Mouse (Mus musculus) heart, adult 2 months (tissue): ENCODE results near the gene Sipa1l2. TPM values are rescaled to one million over a fixed set of nuclear protein-coding genes. Genes with fewer than 3 reads are reported as not detected.

Experiments used
- DNase-seq, 2 experiments: peaks; one replicate each; pipeline ENCODE4 v3.0.0; 2021
- H3K27ac ChIP-seq: fragments of 200-600 bp; 2 replicates; pipeline ENCODE4 v1.8.1; 2022
- H3K27me3 ChIP-seq: fragments of 200-500 bp; 2 replicates; pipeline ENCODE4 v1.6.1; 2012; ENCODE audit warnings: mild to moderate bottlenecking, low read length, inconsistent platforms, mixed read lengths; ENCODE audit not compliant: control insufficient read depth, insufficient read depth
- H3K36me3 ChIP-seq: fragments of 200-500 bp; 2 replicates; pipeline ENCODE4 v1.6.1; 2012; ENCODE audit warnings: low read length, inconsistent platforms; ENCODE audit not compliant: control insufficient read depth, insufficient read depth
- H3K4me1 ChIP-seq: fragments of 200-500 bp; 2 replicates; pipeline ENCODE4 v1.6.1; 2011; ENCODE audit warnings: low read length; ENCODE audit not compliant: control insufficient read depth, insufficient read depth
- H3K4me3 ChIP-seq: fragments of 200-600 bp; 2 replicates; pipeline ENCODE4 v1.8.1; 2022
- H3K79me2 ChIP-seq: fragments of 200-500 bp; replicated peaks from 2 replicates; pipeline ENCODE4 v1.6.1; 2012; ENCODE audit warnings: mild to moderate bottlenecking, inconsistent platforms, low read length, moderate library complexity, mixed read lengths; ENCODE audit not compliant: control insufficient read depth, insufficient read depth
- H3K9ac ChIP-seq: fragments of 200-500 bp; 2 replicates; pipeline ENCODE4 v1.6.1; 2012; ENCODE audit warnings: low read depth, mild to moderate bottlenecking, control low read depth, inconsistent platforms, low read length, mixed read lengths
- CTCF ChIP-seq: fragments of 200-600 bp; IDR thresholded peaks from 2 replicates; pipeline ENCODE4 v1.8.1; 2022; ENCODE audit warnings: antibody characterized with exemption, mild to moderate bottlenecking, moderate library complexity
- EP300 ChIP-seq: fragments of 200-500 bp; IDR thresholded peaks from 2 replicates; pipeline ENCODE4 v1.6.1; 2011; ENCODE audit warnings: low read depth, low read length, control low read depth; ENCODE audit not compliant: insufficient read depth
- POLR2A ChIP-seq: fragments of 200-500 bp; IDR thresholded peaks from 2 replicates; pipeline ENCODE4 v1.6.1; 2011; ENCODE audit warnings: mild to moderate bottlenecking, low read depth, low read length, control low read depth; ENCODE audit not compliant: insufficient read depth
- WGBS: fragments of 180-500 bp; shearing (Covaris S2); methylation state at CpG from one replicate; pipeline ENCODE4 v1.1.7; 2018; 5-methylcytosine and 5-hydroxymethylcytosine counted together
- intact Hi-C: fragments of 180-260 bp; cut with DNase I; formaldehyde crosslinking; loops from one replicate; pipeline ENCODE4 v1.15.1; 2025
- polyA plus RNA-seq: library from polyadenylated mRNA; depleted of rRNA; stranded (reverse); fragments of >200 nt; gene quantifications from 2 replicates; pipeline ENCODE4 v1.2.3, GENCODE M21; 2012
- total RNA-seq, 2 experiments: library from RNA; stranded (reverse); gene quantifications; 2 replicates each; pipeline ENCODE4 v1.2.3; 2021

Sipa1l2 gene
- total and polyA plus RNA-seq, 3 experiments, result 27.0 to 45.4 (median 42.9) TPM

DNA sequence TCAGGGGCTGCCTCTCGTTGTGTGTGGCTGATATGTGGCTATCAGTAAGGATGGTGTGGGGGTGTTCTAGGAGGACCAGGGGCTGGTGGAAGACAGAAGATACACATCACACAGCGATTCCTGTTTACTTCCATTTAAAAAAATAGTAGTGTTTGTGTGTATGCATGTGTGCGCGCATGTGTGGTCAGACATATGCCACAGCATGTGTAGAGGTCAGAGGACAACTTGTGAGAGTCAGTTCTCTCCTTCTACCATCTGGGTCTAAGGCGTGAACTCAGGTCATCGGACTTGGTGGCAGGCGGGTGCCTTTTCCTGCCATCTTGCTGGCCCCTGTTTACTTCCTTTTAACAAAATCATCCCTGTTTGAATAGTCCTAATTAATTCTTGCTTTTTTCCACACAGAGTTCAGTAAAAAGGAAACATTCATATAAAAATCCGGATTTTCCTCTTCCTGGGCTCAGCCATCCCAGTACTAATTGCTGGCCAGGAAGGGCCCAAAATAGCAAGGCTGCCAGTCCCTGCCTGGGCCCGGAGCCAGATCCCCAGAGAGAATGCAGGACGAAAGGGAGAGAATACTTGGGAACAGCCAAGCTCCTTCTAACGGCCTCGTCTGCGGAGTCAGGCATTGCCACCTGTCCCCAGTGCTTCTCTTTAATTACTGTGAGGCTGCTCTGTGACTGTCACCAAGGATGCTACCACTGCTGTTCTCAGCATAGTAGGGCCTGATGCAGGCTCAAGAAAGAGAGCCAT is 179.7 kb downstream of the Sipa1l2 start:
- no peak for TF ChIP-seq POLR2A
- no peak for TF ChIP-seq EP300
- no peak for TF ChIP-seq CTCF
- Histone ChIP-seq H3K4me1 (peaks cover 17% of the 10 kb centered on the region), H3K4me3 (no peak overlapping the region), H3K36me3 (no peaks in the 10 kb centered on the region), H3K79me2 (no peaks in the 10 kb centered on the region), H3K9ac (no peak overlapping the region), H3K27me3 (no peaks in the 10 kb centered on the region), H3K27ac (peak overlapping the region; percentile 89)
- intact Hi-C loops, result loop anchor here (2.0 to 5.0 kb wide), 2 partner anchors 55 to 98 kb away; no protein-coding TSS in a partner anchor
- WGBS, result 32% methylated on average over 13 of the region's 13 CpGs
- peak; percentile 77 to 82 for DNase-seq

DNA sequence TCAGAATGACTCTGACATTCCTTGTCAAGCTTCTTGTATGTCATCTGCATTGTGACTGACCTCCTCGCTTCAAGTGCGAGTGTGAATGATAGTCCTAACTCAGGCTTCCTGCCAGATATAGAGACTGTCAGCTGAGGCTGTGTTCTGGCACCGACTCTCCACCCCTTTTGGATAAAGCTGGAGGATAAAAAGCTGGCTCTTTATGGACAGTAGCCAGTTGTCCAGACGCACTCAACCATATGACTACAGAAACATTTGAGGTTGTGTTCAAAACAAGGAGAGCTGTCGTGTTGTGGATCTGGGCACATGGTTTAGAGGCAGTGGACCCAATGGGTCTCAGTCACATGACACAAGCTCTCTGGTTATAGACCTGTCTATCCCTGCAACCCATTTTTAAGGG is 180.3 kb downstream of the Sipa1l2 start:
- peak; percentile 39 to 71 for DNase-seq
- Histone ChIP-seq H3K27ac (peak overlapping the region; percentile 89), H3K9ac (no peak overlapping the region), H3K4me1 (peaks cover 18% of the 10 kb centered on the region), H3K79me2 (no peaks in the 10 kb centered on the region), H3K4me3 (no peak overlapping the region), H3K36me3 (no peaks in the 10 kb centered on the region), H3K27me3 (no peaks in the 10 kb centered on the region)
- TF ChIP-seq EP300 (peak; percentile 79; the same call in 1 of the 2 replicates), POLR2A (no peak)
- WGBS, result 10% methylated on average over 5 of the region's 5 CpGs
- intact Hi-C loops, result loop anchor here (5.0 kb wide), 1 partner anchor 97 kb away; no protein-coding TSS in a partner anchor

DNA sequence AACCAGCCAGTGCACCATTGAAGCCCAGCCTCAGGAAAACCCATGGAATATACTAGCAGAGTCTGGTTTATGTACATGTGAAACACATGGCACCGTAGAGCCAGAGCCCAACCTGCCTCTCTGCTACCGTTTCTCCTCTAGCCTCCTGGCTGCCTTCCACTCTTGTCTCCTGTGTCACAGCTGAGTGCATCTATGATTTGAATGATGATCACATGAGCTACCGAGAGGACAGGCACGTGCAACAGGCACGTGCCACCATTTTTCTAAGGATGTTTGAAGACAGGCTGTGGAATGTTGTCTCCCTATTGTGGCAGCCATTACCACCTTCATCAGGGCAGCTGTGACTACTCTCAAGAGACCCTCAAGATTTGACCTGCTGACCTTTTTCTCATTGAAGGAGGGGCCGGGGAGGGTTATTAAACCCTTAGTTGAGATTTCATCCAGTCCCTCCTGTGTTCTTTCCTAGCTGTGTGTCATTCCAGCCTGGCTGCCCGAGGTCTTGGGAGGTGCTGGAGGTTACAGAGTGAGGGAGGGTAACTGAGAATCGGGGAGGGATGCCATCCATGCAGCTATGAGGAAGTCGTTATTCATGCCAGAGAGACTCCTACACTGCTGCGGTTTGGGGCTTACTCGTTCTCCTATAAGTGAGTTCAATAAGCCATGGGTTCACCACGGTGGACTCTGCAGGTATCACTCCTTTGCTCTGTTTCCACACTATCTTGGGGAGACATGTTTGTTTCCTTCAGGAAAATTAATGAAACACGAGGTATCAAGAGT is 181.0 kb downstream of the Sipa1l2 start:
- Histone ChIP-seq H3K36me3 (no peaks in the 10 kb centered on the region), H3K27me3 (no peaks in the 10 kb centered on the region), H3K27ac (peak overlapping the region; percentile 89), H3K79me2 (no peaks in the 10 kb centered on the region), H3K4me1 (peaks cover 18% of the 10 kb centered on the region), H3K9ac (no peak overlapping the region), H3K4me3 (no peak overlapping the region)
- TF ChIP-seq POLR2A, result no peak
- TF ChIP-seq EP300, result 0 out of 2 replicates have a peak, but pooled peaks have one; percentile 49
- intact Hi-C loops, result loop anchor here (5.0 kb wide), 1 partner anchor 96 kb away; no protein-coding TSS in a partner anchor
- peak in 1 of 2 experiments; percentile 28 for DNase-seq
- WGBS, result 42% methylated on average over 13 of the region's 13 CpGs

DNA sequence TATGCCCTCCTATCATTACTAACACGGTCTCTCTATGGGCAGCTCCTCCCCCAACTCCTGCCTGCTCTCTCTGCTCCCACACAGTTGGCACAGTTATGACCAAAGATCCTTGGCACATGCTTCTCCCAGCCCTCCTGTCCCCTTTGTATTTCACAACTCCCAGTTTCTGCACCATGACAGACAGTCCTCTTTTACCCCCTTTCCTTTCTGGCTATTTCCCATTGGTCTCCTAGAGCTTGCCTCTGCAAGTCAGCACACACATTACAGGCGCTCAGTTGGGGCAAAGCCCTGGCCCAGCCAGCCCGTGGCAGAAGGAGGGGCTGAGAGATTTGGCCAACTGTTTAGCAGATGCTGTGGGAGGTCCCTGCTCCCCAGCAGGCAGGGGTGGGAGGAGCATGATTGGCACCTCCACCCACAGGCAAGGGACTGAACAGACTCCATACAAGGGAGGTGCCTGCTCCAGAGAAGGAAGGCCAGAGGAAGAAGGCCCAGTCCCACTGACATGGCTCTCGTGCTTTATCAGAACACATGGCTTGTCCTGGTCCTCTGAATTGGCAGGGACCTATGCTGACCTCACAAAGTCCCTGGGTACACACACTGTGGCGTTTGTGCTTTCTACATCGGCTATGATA is 184.0 kb downstream of the Sipa1l2 start:
- intact Hi-C loops, result loop anchor here (2.0 to 5.0 kb wide), 3 partner anchors 17 to 93 kb away; no protein-coding TSS in a partner anchor
- H3K36me3 ChIP-seq, result no peaks in the 10 kb centered on the region
- no peak for TF ChIP-seq CTCF
- TF ChIP-seq POLR2A, result peak; percentile 48; the same call in 1 of the 2 replicates
- peak; percentile 95 for TF ChIP-seq EP300
- H3K9ac ChIP-seq, result no peak overlapping the region
- peak overlapping the region; percentile 76 for H3K27ac ChIP-seq
- peak; percentile 62 to 87 for DNase-seq
- H3K79me2 ChIP-seq, result no peaks in the 10 kb centered on the region
- H3K4me3 ChIP-seq, result no peak overlapping the region
- H3K27me3 ChIP-seq, result no peaks in the 10 kb centered on the region
- WGBS, result 37% methylated on average over 6 of the region's 6 CpGs
- peaks cover 18% of the 10 kb centered on the region for H3K4me1 ChIP-seq

DNA sequence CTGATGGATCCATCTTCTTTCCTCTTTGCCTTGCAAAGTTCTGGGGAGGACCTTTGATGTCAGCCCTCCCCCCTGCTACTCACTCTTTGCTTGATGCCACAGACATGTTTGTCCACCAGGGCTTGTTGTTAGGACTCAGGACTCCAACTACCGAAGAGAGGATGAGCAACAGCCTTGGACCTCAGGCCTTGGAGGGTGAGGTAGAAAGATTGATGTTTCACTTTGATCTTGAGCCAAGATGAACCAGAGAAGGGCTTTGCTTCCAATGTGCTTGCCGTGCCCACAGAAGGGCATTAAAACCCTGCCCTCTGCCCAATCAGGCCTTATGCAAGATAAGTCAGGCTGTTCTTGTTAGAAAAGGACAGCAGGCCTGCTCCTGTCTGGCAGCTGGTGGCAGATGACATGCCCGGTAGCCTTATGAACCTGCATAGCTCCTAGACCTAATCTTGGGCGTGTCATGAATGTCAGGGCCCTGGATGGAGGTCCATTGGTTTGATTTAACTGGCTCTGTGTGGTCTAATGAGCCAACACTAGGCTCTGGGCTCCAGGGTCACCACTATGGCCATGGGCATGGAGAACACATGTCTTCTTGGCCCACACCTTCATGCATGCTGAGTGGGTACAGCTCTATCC is 184.9 kb downstream of the Sipa1l2 start:
- Histone ChIP-seq H3K27me3 (no peaks in the 10 kb centered on the region), H3K9ac (no peak overlapping the region), H3K4me3 (no peak overlapping the region), H3K4me1 (peaks cover 16% of the 10 kb centered on the region), H3K27ac (peak overlapping the region; percentile 72), H3K79me2 (no peaks in the 10 kb centered on the region), H3K36me3 (no peaks in the 10 kb centered on the region)
- intact Hi-C loops, result loop anchor here (2.0 to 5.0 kb wide), 2 partner anchors 16 to 92 kb away; no protein-coding TSS in a partner anchor
- 74% methylated on average over 4 of the region's 4 CpGs for WGBS
- no peak for TF ChIP-seq POLR2A
- DNase-seq, result no peak
